Mouse (Mus musculus) heart, embryonic 13.5 days (tissue): ENCODE results near the gene Ssu72. TPM values are rescaled to one million over a fixed set of nuclear protein-coding genes. Genes with fewer than 3 reads are reported as not detected.

Experiments used
- ATAC-seq: fragments of 200-750 bp; cut with Nextera tagmentation; 2 replicates; pipeline ENCODE4 v1.8.0; 2017; ENCODE audit warnings: moderate TSS enrichment; ENCODE audit not compliant: insufficient number of reproducible peaks, low FRiP score, low TSS enrichment; ENCODE audit errors: extremely low read depth
- H3K27ac ChIP-seq: fragments of 300-500 bp; sonication (generic); replicated peaks from 2 replicates; pipeline ENCODE4 v1.5.1; 2015; ENCODE audit warnings: moderate library complexity, mild to moderate bottlenecking, inconsistent platforms
- H3K27me3 ChIP-seq: fragments of 300-500 bp; sonication (generic); replicated peaks from 2 replicates; pipeline ENCODE4 v1.6.1; 2015; ENCODE audit warnings: mild to moderate bottlenecking, inconsistent platforms
- H3K36me3 ChIP-seq: fragments of 300-500 bp; sonication (generic); 2 replicates; pipeline ENCODE4 v1.6.1; 2015; ENCODE audit warnings: mild to moderate bottlenecking, inconsistent platforms
- H3K4me1 ChIP-seq: fragments of 300-500 bp; sonication (generic); 2 replicates; pipeline ENCODE4 v1.6.1; 2015; ENCODE audit warnings: inconsistent platforms
- H3K4me2 ChIP-seq: fragments of 300-500 bp; sonication (generic); 2 replicates; pipeline ENCODE4 v1.6.1; 2015; ENCODE audit warnings: inconsistent platforms, mild to moderate bottlenecking, moderate library complexity
- H3K4me3 ChIP-seq: fragments of 300-500 bp; sonication (generic); 2 replicates; pipeline ENCODE4 v1.5.1; 2015; ENCODE audit warnings: moderate library complexity, mild to moderate bottlenecking, inconsistent platforms
- H3K9ac ChIP-seq: fragments of 300-500 bp; sonication (generic); 2 replicates; pipeline ENCODE4 v1.6.1; 2015; ENCODE audit warnings: inconsistent platforms, mild to moderate bottlenecking, moderate library complexity
- H3K9me3 ChIP-seq: fragments of 300-500 bp; sonication (generic); 2 replicates; pipeline ENCODE4 v1.6.1; 2016; ENCODE audit warnings: inconsistent platforms
- WGBS: fragments of 180-500 bp; shearing (Covaris S2); methylation state at CpG from one replicate; pipeline ENCODE4 v1.1.7; 2015; ENCODE audit warnings: mixed read lengths; 5-methylcytosine and 5-hydroxymethylcytosine counted together
- polyA plus RNA-seq: library from polyadenylated mRNA; unstranded; fragments of >200 nt; fragmentation: Nextera tagmentation; extraction: Ambion mirVana; gene quantifications from 2 replicates; pipeline ENCODE4 v1.2.1, GENCODE M21; 2015

The Ssu72 gene
- polyA plus RNA-seq, 1 experiment from 2014 or later: 105 TPM

- no peaks in the 10 kb centered on the region for H3K27me3 ChIP-seq
- peak overlapping the region; percentile 80 for H3K4me2 ChIP-seq
- under 1% methylated on average over 19 of the region's 19 CpGs for WGBS
Observed at GRCm38 (mm10) chr4:155705592-155705929, 961 bp downstream of the Ssu72 start.

GRCm38 (mm10) chr4:155708582-155708981 lies 4.0 kb downstream of the Ssu72 start:
- 65% methylated on average over 2 of the region's 2 CpGs for WGBS
- ATAC-seq: no peak
- H3K27ac ChIP-seq: 0 out of 2 replicates have a peak overlapping the region, but pooled peaks have one; percentile 12
- H3K4me2 ChIP-seq: no peak overlapping the region
- no peaks in the 10 kb centered on the region for H3K27me3 ChIP-seq
- no peak overlapping the region for H3K4me3 ChIP-seq
- H3K36me3 ChIP-seq: no peaks in the 10 kb centered on the region; the same call in 1 of the 2 replicates
- H3K9ac ChIP-seq: no peak overlapping the region
- peaks cover 47% of the 10 kb centered on the region for H3K4me1 ChIP-seq
- H3K9me3 ChIP-seq: no peaks in the 10 kb centered on the region

More at GRCm38 (mm10) chr4:155705592-155705929, 961 bp downstream of the Ssu72 start:
- Histone ChIP-seq H3K27ac (peak overlapping the region; percentile 97), H3K36me3 (no peaks in the 10 kb centered on the region; the same call in 1 of the 2 replicates), H3K9ac (peak overlapping the region; percentile 96), H3K4me1 (peaks cover 44% of the 10 kb centered on the region), H3K4me3 (peak overlapping the region; percentile 99), H3K9me3 (no peaks in the 10 kb centered on the region)
- no peak; the same call in 1 of the 2 replicates for ATAC-seq

- H3K27me3 ChIP-seq: no peaks in the 10 kb centered on the region
- H3K4me2 ChIP-seq: no peak overlapping the region
- peaks cover 44% of the 10 kb centered on the region for H3K4me1 ChIP-seq
- no peak for ATAC-seq
- no peak overlapping the region for H3K9ac ChIP-seq
- H3K4me3 ChIP-seq: no peak overlapping the region
- 0 out of 2 replicates have a peak overlapping the region, but pooled peaks have one; percentile 12 for H3K27ac ChIP-seq
- no peaks in the 10 kb centered on the region for H3K9me3 ChIP-seq
- H3K36me3 ChIP-seq: peaks cover under 1% of the 10 kb centered on the region
Observed at GRCm38 (mm10) chr4:155708988-155709387, 4.4 kb downstream of the Ssu72 start.

GRCm38 (mm10) chr4:155710521-155711252 lies 6.1 kb downstream of the Ssu72 start:
- Histone ChIP-seq H3K27me3 (no peaks in the 10 kb centered on the region), H3K4me3 (no peak overlapping the region), H3K27ac (peak overlapping the region; percentile 53), H3K4me2 (no peak overlapping the region), H3K36me3 (peaks cover 18% of the 10 kb centered on the region), H3K9ac (0 out of 2 replicates have a peak overlapping the region, but pooled peaks have one; percentile 14), H3K4me1 (peaks cover 40% of the 10 kb centered on the region), H3K9me3 (no peaks in the 10 kb centered on the region)
- 60% methylated on average over 6 of the region's 6 CpGs for WGBS
- no peak for ATAC-seq

GRCm38 (mm10) chr4:155721668-155722083 lies 17.1 kb downstream of the Ssu72 start:
- ATAC-seq: no peak
- H3K9me3 ChIP-seq: no peaks in the 10 kb centered on the region
- no peak overlapping the region for H3K4me3 ChIP-seq
- 71% methylated on average over 4 of the region's 4 CpGs for WGBS
- H3K36me3 ChIP-seq: peaks cover 52% of the 10 kb centered on the region
- no peaks in the 10 kb centered on the region for H3K4me1 ChIP-seq
- no peak overlapping the region for H3K27ac ChIP-seq
- no peak overlapping the region for H3K9ac ChIP-seq
- H3K4me2 ChIP-seq: no peak overlapping the region
- H3K27me3 ChIP-seq: no peaks in the 10 kb centered on the region

GRCm38 (mm10) chr4:155727993-155728392 lies 23.4 kb downstream of the Ssu72 start:
- Histone ChIP-seq H3K4me1 (no peaks in the 10 kb centered on the region), H3K27me3 (no peaks in the 10 kb centered on the region), H3K9ac (no peak overlapping the region), H3K36me3 (peaks cover 58% of the 10 kb centered on the region), H3K9me3 (no peaks in the 10 kb centered on the region), H3K4me2 (no peak overlapping the region), H3K4me3 (no peak overlapping the region), H3K27ac (no peak overlapping the region)
- no peak for ATAC-seq
- WGBS: 80% methylated on average over 2 of the region's 2 CpGs

- Histone ChIP-seq H3K4me3 (no peak overlapping the region), H3K4me1 (peaks cover 18% of the 10 kb centered on the region), H3K36me3 (peaks cover 44% of the 10 kb centered on the region), H3K27ac (no peak overlapping the region), H3K27me3 (no peaks in the 10 kb centered on the region), H3K9ac (no peak overlapping the region; the same call in 1 of the 2 replicates), H3K4me2 (peak overlapping the region; percentile 92; the same call in 1 of the 2 replicates), H3K9me3 (no peaks in the 10 kb centered on the region)
- ATAC-seq: no peak
- 84% methylated on average over 10 of the region's 10 CpGs for WGBS
Observed at GRCm38 (mm10) chr4:155733267-155733666, 28.7 kb downstream of the Ssu72 start.

- Histone ChIP-seq H3K27ac (peak within 1 kb of the TSS; percentile 87), H3K4me3 (peak within 1 kb of the TSS; percentile 84), H3K9ac (peak within 1 kb of the TSS; percentile 91), H3K9me3 (no peaks in the 10 kb centered on the region), H3K27me3 (no peaks in the 10 kb centered on the region), H3K4me2 (peak within 1 kb of the TSS; percentile 92), H3K36me3 (peaks cover 47% of the 10 kb centered on the region), H3K4me1 (peaks cover 18% of the 10 kb centered on the region)
- peak; percentile 76 for ATAC-seq
- under 1% methylated on average over 34 of the region's 35 CpGs for WGBS
Observed at GRCm38 (mm10) chr4:155734350-155734941, 29.8 kb downstream of the Ssu72 start, which contains the start of gene Tmem240. TSS of gene Tmem240 (plus strand) at chr4:155734800.

GRCm38 (mm10) chr4:155734951-155735702 lies 30.5 kb downstream of the Ssu72 start:
- Histone ChIP-seq H3K9ac (peak overlapping the region; percentile 91), H3K4me2 (peak overlapping the region; percentile 92), H3K9me3 (no peaks in the 10 kb centered on the region), H3K36me3 (peaks cover 48% of the 10 kb centered on the region), H3K4me3 (peak overlapping the region; percentile 84), H3K27me3 (no peaks in the 10 kb centered on the region), H3K27ac (peak overlapping the region; percentile 87), H3K4me1 (peaks cover 18% of the 10 kb centered on the region)
- peak; percentile 26; the same call in 1 of the 2 replicates for ATAC-seq
- WGBS: 1% methylated on average over 46 of the region's 79 CpGs

- no peak for ATAC-seq
- no peaks in the 10 kb centered on the region for H3K27me3 ChIP-seq
- H3K4me3 ChIP-seq: peak overlapping the region; percentile 84
- WGBS: 81% methylated on average over 5 of the region's 5 CpGs
- peak overlapping the region; percentile 92 for H3K4me2 ChIP-seq
- H3K27ac ChIP-seq: no peak overlapping the region
- H3K4me1 ChIP-seq: peaks cover 18% of the 10 kb centered on the region
- no peaks in the 10 kb centered on the region for H3K9me3 ChIP-seq
- H3K36me3 ChIP-seq: peaks cover 50% of the 10 kb centered on the region
- peak overlapping the region; percentile 91 for H3K9ac ChIP-seq
Observed at GRCm38 (mm10) chr4:155735788-155736187, 31.2 kb downstream of the Ssu72 start.

GRCm38 (mm10) chr4:155736421-155736820 lies 31.8 kb downstream of the Ssu72 start:
- 88% methylated on average over 5 of the region's 5 CpGs for WGBS
- ATAC-seq: no peak
- Histone ChIP-seq H3K4me2 (no peak overlapping the region), H3K9ac (no peak overlapping the region), H3K9me3 (no peaks in the 10 kb centered on the region), H3K27ac (no peak overlapping the region), H3K4me1 (peaks cover 18% of the 10 kb centered on the region), H3K27me3 (no peaks in the 10 kb centered on the region), H3K4me3 (no peak overlapping the region), H3K36me3 (peaks cover 50% of the 10 kb centered on the region)
